Mouse (Mus musculus) mesoderm, embryonic 11.5 days (tissue): ENCODE measurements around the gene Rreb1.
A peak's percentile ranks its signal among the peaks of the same experiment; 100 is the strongest.

Experiments used
- DNase-seq: peaks from one replicate; pipeline ENCODE4 v3.0.0-alpha.2; 2012; ENCODE audit warnings: low read depth, low spot score

Gene Rreb1

DNA sequence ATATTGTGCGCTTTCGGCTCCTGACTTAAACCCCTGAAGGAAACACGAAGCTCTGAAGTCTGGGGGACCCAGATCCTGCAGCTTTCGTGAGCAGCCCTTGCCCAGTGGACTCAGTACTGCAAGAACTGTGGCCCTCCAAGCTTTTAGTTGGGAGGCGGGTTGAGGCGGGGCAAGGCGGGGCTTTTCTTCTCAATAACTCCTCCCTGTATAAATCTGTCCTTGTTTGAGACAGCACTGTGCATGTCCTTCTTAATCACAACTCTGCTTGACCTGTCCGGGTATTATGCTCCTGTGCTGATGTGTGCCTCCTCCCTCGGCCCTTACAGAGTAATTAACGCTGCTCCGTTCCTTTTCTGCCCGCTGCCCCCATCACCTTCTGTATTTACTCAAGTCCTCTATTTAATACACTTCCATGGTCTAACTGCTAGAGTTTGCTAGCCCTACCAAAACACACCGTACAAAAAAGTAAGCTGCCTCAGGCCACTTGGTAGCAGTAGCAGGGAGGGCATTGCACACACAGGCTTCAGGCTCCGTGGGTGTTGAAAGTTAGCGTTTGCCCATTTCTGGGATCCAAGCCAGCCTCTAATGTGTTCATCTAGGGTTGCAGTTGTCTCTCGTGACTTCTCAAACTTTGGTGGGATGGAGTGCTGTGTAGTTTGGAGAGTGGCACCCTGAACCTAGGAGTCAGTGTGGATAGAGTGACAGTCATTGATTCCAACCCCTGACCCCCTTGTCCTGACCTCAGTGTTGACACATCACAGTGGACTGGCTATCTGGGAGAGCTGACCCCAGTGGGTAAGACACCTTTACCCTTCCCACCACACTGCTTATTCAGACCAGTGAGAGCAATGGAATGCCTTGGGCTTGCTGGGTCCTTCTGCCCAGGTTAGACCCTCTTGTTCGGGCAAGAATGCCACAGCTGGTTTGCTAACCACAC, 164.0 kb downstream of the Rreb1 start:
- DNase-seq, result no peak

DNA sequence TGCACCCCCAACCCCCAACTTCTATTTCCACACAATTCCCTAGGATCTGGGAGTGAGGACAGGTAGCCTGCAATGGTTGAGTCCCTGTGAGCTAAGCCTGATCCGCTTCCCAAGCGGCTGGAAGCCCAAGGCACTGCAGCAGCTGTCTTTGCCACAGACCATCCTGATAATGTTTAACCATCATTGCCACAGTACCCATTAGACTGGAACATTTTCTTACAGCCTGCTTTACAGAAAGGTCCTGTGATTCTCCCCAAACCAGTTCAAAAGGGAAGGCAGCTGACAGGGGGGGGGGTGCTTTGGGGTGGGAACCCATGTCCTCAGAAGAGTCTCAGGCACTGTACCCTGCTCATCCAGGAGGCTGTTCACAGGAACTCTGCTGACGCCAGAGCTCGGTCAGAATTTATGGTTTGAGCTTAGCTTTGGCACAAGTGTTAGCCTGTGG, 164.7 kb downstream of the Rreb1 start:
- DNase-seq, result no peak

DNA sequence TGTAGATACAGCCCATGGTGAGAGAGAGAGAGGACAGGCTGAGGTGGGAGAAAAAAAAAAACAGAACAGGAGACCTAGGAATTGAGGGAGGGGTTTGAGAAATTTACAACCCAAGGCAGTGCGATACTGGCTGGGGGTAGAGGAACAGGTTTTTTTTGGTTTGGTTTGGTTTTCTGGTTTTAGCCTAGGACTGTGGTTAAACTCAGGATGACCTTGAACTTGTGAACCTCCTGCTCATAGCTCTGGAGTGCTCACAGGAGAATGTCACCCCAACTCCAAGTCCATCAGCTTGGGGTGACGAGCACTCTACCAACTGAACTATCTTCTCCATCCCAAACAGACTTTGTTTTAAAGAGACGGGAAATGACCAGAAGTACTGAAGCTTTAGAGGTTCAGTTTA, 165.3 kb downstream of the Rreb1 start:
- DNase-seq, result no peak

DNA sequence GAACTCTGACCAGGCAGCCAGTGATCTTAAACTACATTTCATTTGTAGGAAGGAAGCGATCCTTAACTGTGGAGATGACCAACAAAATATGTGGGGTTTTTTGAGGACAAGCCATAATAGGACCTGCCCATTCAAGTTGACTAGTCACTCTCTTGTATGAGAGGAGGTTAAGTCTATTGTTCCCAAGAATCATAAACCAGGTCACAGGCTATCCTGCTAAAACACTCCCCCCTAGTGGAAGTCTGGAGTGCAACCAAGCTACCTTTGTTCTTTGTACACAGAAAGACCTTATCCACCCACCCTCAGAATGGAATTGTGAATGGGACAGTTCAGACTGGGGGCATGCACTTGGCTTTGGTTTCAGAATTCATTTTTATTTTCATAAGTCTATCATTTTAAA, 166.1 kb downstream of the Rreb1 start:
- peak; percentile 48 for DNase-seq

DNA sequence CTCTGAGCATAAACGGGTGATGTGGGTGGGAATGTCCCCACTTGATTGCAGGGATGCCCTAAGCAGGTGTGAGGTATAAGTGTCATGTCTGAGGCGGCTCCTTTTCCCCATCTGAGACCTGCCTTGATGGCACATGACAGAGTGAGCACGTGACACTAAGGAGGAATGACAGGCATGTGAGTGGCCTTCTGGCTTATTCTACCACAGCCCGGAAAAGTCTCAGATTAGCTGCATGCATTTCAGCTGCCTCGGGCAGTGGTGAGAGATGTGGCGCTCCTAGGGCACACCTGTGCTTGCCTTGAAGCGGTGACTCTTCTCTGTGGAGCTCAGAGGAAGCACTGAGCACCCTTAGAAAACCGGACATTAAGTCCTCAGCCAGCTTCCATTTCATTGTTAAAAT, 167.2 kb downstream of the Rreb1 start:
- no peak for DNase-seq

DNA sequence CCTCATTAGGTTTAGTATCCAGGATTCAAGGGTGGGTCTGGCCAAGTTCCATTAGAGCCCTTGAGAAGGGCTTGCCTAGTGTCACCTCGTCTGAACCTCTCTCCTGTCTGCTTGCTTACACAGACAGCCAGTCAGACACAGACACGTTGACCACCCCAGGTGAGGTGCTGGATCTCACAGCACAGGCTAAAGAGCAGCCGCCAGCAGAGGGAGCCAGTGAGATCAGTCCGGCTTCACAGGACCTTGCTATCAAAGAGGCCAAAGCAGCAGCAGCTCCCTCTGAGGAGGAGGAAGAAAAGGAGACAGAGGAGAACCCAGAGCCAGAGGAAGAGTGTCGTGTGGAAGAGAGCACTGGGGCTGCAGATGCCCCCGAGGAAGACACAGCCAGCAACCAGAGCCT, 168.5 kb downstream of the Rreb1 start:
- DNase-seq, result peak; percentile 82

DNA sequence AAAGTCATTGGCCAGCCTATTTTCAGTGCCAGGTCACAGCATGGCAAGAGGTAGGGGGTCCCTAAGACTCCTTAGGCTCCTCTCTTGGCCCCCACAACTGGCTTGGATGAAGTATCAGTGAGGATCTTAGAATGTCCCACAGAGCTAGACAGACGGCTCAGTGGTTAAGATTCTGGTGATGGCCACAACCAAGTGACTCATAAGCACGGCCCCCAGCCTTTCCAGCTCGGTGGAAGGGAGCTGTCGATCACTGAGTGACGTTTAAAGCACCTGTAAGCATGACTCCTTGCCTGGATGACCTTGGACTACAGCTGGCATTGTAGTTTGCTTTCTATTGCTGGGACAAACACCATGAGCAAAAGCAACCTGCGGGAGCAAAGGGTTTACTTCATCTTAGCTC, 174.8 kb downstream of the Rreb1 start:
- no peak for DNase-seq

DNA sequence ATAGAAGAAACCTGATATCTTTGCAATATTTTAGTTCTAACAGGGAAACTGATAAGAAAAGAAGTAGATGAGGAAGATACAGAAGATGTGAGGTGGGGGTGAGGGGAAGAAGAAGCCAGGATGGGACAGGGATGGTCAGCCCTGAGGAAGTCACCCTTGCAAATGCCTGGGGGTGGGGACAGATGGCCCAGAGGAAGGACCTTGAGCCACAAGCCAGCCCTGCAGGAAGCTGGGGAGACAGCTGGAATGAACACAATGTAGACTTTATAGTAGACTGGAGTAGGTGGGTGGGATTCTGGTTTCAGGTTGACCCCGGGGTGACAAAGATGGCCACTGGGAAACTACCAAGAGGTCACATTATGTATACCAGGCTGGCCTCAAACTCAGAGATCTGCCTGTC, 176.1 kb downstream of the Rreb1 start:
- no peak for DNase-seq

DNA sequence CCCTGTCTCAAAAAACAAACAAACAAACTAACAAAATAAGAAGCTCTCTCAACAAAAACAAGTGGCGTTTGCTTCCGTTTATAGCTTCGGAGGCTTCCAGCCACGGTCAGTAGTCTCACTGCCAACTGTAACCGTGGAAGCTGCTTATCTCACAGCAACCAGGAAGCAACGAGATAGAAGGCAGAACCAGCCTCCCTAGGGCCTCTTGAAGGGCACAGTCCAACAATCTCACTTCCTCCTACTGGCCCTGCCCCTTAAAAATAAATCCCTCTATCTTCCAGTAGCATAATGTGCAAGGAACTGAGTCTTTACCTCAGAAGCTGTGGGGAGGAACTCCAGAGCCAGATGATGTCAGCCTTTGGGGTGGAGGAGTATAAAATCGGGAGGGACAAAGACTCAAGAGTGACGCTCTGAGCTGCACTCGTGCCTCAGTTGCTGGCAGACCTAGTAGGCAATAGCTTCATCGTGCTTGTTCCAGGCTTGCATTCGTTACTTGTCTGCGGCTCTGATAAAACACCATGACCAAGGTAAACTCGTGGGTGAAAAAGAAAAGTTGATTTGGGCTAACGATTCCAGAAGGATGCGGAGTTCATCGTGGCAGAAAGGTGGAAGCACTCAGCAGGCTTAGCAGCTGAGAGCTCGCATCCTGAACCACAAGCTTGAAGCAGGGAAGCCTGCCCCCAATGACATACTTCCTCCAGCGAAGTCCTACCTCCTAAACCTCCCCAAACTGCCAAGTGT, 180.5 kb downstream of the Rreb1 start:
- DNase-seq, result no peak

DNA sequence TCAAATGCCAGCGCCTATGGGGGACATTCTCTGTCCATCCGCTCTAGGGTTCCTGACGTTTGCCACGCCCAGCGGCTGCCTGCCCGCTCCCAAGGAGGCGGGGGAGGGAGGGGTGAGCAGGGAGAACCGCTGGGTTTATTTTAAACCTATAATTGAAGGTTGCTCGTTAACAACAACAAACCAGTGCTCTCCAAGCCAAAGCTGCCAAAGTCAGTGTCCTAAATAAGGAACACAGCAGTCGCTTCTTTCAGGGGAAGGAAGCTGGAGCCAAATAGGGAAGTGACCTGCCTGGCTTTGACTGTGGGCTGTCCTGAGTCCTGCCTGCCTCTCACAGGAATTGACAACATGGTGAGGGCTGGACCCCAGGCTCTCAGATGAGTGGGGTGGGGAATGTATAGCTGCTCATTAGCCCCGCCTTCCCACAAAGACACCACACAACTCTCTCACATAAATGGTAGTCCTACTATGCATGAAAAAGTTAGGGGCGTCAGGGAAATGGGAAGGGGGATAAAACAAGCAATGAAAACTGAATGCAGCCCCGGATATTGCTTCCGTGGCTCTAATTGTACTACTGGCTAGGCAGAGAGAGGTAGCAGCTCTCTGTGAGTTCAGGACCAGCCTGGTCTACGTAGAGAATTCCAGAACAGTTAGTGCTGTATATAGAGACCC, 181.2 kb downstream of the Rreb1 start:
- no peak for DNase-seq

DNA sequence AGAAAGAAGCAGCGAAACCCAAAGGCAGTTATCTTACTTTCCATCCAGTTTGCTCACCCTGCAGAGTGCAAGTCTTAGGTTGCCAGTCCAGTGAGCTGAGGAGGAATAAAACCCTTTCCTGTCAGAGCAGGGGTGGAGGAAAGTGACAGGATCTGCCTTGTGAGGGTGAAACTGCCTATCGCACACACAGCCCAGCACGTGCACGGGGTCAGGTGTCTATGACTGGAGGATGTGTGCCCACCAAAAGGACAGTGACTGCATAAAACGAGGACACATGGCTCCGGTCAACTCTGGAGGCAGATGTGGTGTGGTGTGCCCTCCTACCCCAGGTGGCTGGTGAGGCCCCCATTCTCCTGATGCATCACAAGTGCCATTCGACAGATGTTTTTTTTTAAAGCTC, 181.7 kb downstream of the Rreb1 start:
- DNase-seq, result no peak

DNA sequence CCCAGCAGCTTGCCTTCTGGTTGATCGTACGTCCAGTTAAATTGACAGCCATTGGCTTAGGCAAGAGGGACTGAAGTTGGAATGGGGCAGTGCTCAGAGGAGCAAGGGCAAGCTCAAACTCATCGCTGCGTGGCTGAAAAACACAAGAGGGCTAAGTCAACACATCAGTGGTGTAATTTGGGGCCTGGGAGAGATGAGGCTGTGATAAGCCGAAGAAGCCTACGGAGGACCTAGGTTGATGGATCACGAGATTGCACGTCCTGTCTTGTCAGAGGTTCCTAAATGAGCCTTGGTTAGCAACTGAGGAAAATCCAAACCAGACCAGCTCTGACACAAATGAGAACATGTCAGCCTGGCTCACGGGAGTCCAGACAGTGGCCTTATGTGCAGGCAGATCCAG, 184.3 kb downstream of the Rreb1 start:
- DNase-seq, result no peak

DNA sequence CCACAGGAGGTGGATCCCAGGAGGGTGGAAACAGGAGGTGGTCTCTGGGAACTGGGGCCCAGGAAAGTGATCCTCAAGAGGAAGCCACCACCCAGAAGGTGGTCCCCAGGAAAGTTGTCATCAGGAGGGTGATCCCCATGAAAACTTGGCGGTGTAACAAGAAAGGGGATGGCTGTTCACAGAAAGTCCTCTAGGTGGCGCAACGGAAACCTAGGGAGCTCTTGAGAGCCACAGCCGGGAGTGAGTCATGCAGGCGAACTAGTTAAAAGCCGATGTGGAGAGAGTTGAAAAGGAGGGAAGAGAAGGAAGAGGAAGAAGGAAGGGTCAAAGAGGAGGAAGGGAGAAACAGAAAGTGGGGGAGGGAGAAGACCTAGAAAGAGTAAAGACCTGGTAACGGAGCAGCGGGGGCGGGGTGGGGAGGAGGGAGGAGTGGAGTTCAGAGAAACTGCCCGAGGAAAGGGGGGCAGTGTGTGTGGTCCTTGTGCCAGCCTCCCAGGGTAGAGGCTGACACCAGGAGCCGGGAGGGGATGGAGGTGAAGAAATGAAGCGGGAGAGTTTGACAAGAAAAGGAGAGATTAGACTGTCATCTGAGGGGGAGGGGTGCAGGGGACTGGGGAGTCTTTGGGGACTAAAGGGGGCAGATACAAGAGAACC, 185.3 kb downstream of the Rreb1 start:
- DNase-seq, result peak; percentile 89

DNA sequence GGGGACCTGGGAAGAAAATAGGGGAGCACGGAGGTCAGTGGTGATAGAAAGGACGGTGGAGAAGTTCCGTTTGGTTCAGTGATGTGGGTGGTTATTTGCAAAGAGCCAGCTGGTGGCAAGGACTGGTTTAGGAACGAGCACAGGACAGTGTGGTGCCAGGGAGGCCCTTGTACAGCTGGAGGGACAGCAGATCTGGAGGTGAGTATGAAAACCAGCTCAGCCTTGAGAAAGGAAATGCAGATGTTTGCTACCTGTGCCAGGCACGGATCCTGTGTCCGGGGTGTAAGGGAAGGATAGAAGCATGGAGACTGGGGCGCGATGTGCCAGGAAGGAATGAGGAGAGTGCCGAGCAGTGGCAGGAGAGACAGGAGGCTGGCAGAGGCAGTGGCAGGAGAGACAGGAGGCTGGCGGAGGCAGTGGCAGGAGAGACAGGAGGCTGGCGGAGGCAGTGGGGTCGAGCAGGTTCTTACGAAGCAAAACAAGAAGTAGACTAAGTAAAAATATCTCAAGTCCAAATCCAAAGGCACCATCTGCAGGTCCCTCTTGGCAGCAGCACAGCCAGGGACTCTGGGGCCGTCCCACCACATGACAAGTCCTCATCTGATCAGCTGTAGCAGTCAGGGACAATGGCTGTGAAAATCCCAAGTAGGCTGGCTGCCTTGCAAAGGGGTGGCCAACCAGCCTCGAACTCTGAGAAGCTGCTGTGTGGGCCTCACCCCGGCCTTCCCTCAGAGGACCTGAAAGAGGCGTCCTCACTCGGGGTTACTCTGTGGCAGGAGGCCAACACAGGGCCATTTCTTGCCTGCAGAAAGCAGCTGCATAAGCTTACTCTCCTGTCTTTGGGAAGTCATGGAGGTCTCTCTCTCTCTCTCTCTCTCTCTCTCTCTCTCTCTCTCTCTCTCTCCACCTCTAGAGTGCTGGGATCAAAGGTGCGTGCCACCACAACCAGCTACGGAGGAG, 186.2 kb downstream of the Rreb1 start:
- no peak for DNase-seq

DNA sequence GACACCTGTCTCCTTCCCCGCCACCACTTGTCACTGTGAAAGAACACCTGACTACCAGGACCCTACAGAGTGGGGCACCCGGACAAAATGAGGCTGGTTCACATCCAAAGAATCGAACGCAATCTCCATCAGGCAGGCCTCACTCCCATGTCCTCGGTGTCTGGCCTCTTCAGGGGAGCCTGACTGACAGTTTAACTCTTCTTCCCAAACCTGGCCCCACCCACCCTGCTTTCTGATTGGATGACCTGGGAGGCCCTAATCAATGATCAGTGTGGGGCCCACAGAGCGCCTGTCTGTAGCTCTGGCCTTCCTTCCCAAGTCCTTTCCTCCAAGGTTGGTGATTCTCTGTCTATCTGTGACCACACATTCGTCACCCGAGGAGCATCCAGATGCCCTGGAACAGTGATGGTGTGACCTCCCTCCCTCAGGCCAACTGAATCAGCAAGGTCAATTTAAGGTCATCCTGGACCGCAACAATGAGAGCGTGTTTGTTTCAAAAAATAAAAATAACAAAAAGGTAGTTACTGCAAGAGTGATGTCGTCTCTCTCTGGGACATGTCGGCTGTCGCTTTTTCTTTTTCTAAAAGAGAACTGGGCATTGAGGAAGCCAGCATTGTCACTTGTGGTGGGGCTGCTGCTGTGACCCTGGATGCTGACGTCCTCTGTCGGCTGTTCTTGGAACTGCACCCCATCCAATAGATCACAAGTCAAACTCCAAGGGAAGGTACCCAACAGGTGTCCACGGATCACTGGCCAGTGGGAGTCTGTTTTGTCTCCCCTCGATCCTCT, 187.1 kb downstream of the Rreb1 start:
- peak; percentile 43 for DNase-seq

DNA sequence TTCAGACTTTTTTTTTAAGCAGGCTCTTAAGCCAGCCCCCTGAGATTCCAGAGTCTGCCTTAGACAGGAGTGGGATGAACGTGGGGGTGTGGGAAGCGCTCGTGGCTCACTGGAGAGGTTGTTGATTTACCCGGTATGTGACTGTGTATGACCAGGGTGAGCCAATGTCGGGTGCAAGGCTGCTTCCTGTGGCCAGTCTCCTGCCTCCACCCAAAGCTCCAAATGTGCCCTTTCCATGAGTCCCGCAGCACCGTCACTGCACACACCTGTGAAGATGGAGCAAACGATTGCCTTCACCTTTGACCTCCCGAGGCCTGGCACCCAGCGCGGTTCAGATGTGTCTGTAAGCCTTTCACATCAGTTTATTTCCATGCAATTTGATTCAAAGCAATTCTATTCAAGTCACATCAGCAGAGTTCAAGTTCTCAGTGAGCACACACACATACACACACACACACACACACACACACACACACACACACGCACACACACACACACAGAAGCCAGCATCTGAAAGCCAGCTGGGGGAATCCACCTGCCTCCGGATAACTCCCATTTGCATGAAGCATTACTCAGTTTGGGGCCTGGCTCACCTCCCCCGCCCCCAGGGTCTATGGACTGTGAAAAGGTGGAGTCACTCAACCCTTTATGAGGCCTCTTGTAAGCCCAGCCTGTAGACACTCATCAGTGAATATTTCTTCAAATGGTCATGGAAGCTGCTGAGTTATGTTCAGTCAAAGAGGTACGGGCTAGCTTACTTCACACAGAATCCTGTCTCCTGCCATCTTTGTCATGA, 188.3 kb downstream of the Rreb1 start:
- DNase-seq, result no peak

DNA sequence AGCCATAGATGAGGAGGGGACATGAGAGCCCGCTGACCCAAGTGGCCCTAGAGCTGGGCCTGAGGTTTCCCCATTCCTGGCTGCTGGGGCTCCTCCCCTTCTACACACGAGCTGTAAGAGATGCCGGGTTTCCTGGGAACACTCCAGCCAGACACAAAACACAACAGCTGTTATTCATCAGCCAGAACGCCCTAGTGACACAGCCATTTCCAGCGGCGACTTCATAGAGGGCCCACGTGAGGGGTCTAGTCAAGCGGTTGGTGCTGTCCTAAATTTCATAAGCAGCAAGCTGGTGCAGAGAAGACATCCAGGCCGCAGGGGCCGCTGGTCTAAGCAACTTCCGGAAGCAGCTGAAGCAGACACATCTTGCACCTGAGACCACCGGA, 188.8 kb downstream of the Rreb1 start:
- peak; percentile 56 for DNase-seq

DNA sequence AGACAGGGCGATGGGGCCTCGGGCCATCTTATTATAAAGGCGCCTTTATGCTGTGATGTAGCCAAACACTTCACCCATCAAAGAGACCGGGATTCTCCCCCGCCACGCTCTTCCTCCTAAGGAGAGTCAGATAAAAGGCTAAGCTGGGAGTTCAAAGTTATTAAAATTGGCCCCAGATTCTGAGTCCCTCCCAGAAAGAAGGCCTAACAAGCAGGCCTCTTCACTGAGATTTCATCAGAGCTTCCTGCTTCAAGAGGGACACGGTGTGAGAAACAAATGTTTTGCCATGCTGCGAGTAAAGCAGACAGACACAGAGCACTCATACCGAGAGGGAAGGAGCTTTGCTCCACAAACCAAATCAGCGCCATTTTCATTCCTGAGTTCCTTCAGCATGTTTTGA, 189.4 kb downstream of the Rreb1 start:
- DNase-seq, result peak; percentile 19

DNA sequence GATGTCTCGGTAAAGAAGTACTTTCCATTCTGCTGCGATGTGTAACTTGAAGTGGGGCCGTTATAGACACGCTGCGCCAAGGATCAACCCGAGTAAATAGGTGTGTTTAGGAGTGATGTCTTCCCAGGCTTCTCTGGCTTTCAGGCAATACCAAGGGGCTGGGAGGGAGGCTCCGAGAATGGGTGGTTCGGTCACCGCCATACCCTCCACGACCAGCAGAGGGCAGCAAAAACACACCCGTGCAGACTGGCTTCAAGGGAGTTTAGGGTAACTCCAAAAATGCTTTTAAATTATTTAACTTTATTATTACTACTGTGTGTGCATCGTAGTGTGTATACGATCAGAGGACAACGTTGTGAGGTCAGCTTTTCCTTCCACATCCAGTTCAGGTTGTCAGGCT, 191.1 kb downstream of the Rreb1 start:
- peak; percentile 84 for DNase-seq
